Mouse (Mus musculus): Measurements from ENCODE around the gene Nr5a1. TPM values are rescaled to one million over a fixed set of nuclear protein-coding genes. Genes with fewer than 3 reads are reported as not detected.

Gene Nr5a1
- polyA plus RNA-seq, 1 experiment from 2014 or later = 0.05 TPM

DNA sequence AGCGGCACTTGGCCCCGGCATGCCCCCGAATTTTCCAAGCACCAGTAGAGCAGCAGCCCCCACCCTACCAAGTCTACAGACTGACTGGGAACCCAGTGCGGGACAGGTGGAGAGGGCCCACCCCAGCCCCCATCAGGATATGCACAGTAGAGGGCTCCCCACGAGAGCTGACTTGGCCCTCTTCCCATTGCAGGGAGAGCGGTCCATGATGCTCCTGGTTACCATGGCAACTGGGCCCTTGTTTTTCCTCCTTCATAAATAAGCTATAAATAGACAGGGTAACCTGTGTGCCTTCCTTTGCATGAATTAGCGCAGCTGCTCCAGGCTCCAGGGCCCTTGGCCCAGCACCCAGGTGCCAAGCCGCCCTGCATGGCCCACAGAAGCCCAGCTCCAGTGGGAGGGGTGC lies 67.1 kb downstream of the Nr5a1 start:
- ATAC-seq (ENCODE audit: insufficient number of reproducible peaks, low FRiP score, low TSS enrichment, low read depth) = no peak

DNA sequence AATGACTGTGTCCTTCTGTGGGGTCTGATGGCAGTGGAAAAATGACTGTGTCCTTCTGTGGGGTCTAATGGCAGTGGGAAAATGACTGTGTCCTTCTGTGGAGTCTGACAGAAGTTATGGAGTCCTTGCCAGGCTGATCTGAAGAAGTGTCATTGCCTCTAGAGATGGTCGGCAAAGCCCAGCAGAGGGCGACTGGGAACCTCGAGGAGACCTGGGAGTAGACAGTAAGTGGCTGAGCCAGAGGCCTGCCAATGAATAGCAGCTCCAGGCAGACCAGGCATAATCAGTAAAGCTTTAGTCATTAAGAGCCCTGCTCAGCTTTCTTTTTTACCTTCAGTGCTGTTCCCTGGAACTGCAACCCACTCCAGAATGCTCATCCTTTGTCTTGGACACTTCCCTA lies 68.4 kb downstream of the Nr5a1 start:
- no peaks in the 10 kb centered on the region for H3K27me3 ChIP-seq
- WGBS = 10% methylated on average over 3 of the region's 3 CpGs
- H3K27ac ChIP-seq (replicated peaks) = no peak overlapping the region
- H3K4me2 ChIP-seq (replicated peaks) = no peak overlapping the region
- H3K9ac ChIP-seq = no peak overlapping the region
- no peak overlapping the region for H3K4me3 ChIP-seq (replicated peaks)
- H3K9me3 ChIP-seq (replicated peaks) = no peaks in the 10 kb centered on the region
- peaks cover 7% of the 10 kb centered on the region; the same call in 1 of the 2 replicates for H3K36me3 ChIP-seq
- no peak for ATAC-seq (ENCODE audit: insufficient number of reproducible peaks, low FRiP score, low TSS enrichment, low read depth)
- peaks cover 13% of the 10 kb centered on the region; the same call in 1 of the 2 replicates for H3K4me1 ChIP-seq

More for the DNA sequence above, 67.1 kb downstream of the Nr5a1 start:
- Histone ChIP-seq H3K9me3 (replicated peaks) (no peaks in the 10 kb centered on the region), H3K36me3 (no peaks in the 10 kb centered on the region), H3K4me2 (replicated peaks) (no peak overlapping the region), H3K27ac (replicated peaks) (no peak overlapping the region), H3K27me3 (no peaks in the 10 kb centered on the region), H3K4me1 (peaks cover 19% of the 10 kb centered on the region; the same call in 1 of the 2 replicates), H3K9ac (no peak overlapping the region), H3K4me3 (replicated peaks) (no peak overlapping the region)
- WGBS = 69% methylated on average over 8 of the region's 8 CpGs

DNA sequence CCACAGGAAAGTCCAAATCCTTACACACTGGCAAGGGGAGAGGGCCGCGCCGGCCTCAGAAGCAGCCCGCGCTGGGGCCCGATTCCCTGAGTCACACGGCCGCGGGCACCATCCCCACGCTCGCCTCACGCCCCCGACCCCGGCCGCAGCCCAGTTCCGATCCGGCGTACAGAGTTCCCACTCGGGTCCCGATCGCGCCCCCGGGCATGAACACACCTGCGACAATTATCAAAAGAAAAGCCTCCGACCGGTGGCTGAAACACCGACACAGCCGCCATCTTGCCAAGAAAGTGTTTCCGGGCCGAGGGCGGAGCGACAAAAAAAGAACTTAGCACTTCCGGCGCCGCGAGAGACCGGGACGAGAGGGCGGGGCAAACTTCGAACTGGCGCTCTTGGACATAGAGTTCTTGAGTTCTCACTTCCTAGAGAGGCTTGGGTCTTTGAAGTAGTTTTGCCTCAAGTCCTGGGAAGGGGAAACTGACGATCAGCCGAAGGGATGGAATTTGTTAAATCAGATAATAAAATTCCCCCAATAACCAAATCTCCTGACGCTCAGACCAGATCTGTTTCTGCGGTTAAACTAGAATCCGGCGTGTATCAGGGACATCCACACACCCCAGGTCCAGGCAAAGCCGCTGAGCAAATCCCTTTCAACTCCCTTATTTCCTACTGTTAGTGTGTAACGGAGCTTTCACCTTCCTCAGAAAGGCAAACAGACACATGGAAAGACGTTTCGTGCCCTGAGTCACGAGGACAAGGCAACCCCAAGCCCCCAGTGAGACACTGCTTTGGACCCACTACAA lies 70.5 kb downstream of the Nr5a1 start, which contains the start of gene Psmb7:
Psmb7 (minus strand) TSS at position 463 of the 803 bp plus-strand sequence.
- Histone ChIP-seq H3K4me3 (replicated peaks) (peak within 1 kb of the TSS; percentile 87), H3K27me3 (no peaks in the 10 kb centered on the region), H3K4me2 (replicated peaks) (peak within 1 kb of the TSS; percentile 75), H3K4me1 (peaks cover 13% of the 10 kb centered on the region; the same call in 1 of the 2 replicates), H3K9me3 (replicated peaks) (no peaks in the 10 kb centered on the region), H3K27ac (replicated peaks) (peak within 1 kb of the TSS; percentile 72), H3K9ac (peak within 1 kb of the TSS; percentile 83), H3K36me3 (peaks cover 23% of the 10 kb centered on the region; the same call in 1 of the 2 replicates)
- WGBS = 2% methylated on average over 52 of the region's 52 CpGs
- peak; percentile 82 for ATAC-seq (ENCODE audit: insufficient number of reproducible peaks, low FRiP score, low TSS enrichment, low read depth)

Other genes with a start within 250 kb of the Nr5a1 start
- 92.8 and 95.3 TPM in 2 replicates for gene Nek6, start 202.9 kb downstream of the Nr5a1 start, polyA plus RNA-seq (2015; fragmentation: Nextera tagmentation; extraction: Ambion mirVana)
- gene Psmb7, start 70.5 kb downstream of the Nr5a1 start, polyA plus RNA-seq (2015; fragmentation: Nextera tagmentation; extraction: Ambion mirVana) = 222 and 228 TPM in 2 replicates
- 1.2 and 1.6 TPM in 2 replicates for gene Nr6a1, start 213.1 kb upstream of the Nr5a1 start, polyA plus RNA-seq (2015; fragmentation: Nextera tagmentation; extraction: Ambion mirVana)
- 14.9 and 17.9 TPM in 2 replicates for gene Olfml2a, start 217.4 kb upstream of the Nr5a1 start, polyA plus RNA-seq (2015; fragmentation: Nextera tagmentation; extraction: Ambion mirVana)